Mouse (Mus musculus) midbrain, embryonic 15.5 days (tissue): ENCODE measurements around the gene Gm7579. TPM values are rescaled to one million over a fixed set of nuclear protein-coding genes. Genes with fewer than 3 reads are reported as not detected.
"Not testable (repeated sequence)": the region's sequence is repeated elsewhere in the genome, so short reads cannot be mapped to it uniquely, and the experiment has no call there.

Experiments used
- ATAC-seq: fragments of 200-750 bp; cut with Nextera tagmentation; replicated peaks from 2 replicates; pipeline ENCODE4 v1.8.0; 2017; ENCODE audit warnings: moderate TSS enrichment
- H3K27ac ChIP-seq: fragments of 300-500 bp; sonication (generic); 2 replicates; pipeline ENCODE4 v1.5.1; 2015; ENCODE audit warnings: mild to moderate bottlenecking, inconsistent platforms
- H3K27me3 ChIP-seq: fragments of 300-500 bp; sonication (generic); replicated peaks from 2 replicates; pipeline ENCODE4 v1.6.1; 2015; ENCODE audit warnings: inconsistent platforms
- H3K36me3 ChIP-seq: fragments of 300-500 bp; sonication (generic); replicated peaks from 2 replicates; pipeline ENCODE4 v1.6.1; 2015; ENCODE audit warnings: inconsistent platforms
- H3K4me1 ChIP-seq: fragments of 300-500 bp; sonication (generic); 2 replicates; pipeline ENCODE4 v1.6.1; 2015; ENCODE audit warnings: inconsistent platforms
- H3K4me2 ChIP-seq: fragments of 300-500 bp; sonication (generic); 2 replicates; pipeline ENCODE4 v1.6.1; 2015; ENCODE audit warnings: inconsistent platforms, mild to moderate bottlenecking, moderate library complexity
- H3K4me3 ChIP-seq: fragments of 300-500 bp; sonication (generic); 2 replicates; pipeline ENCODE4 v1.5.1; 2015; ENCODE audit warnings: mild to moderate bottlenecking, inconsistent platforms
- H3K9ac ChIP-seq: fragments of 300-500 bp; sonication (generic); 2 replicates; pipeline ENCODE4 v1.6.1; 2015; ENCODE audit warnings: mild to moderate bottlenecking, inconsistent platforms
- H3K9me3 ChIP-seq: fragments of 300-500 bp; sonication (generic); 2 replicates; pipeline ENCODE4 v1.6.1; 2016; ENCODE audit warnings: inconsistent platforms
- WGBS: fragments of 180-500 bp; shearing (Covaris S2); methylation state at CpG from one replicate; pipeline ENCODE4 v1.1.7; 2015; ENCODE audit warnings: mixed read lengths; 5-methylcytosine and 5-hydroxymethylcytosine counted together
- polyA plus RNA-seq: library from polyadenylated mRNA; unstranded; fragments of >200 nt; fragmentation: Nextera tagmentation; extraction: Ambion mirVana; gene quantifications from 2 replicates; pipeline ENCODE4 v1.2.1, GENCODE M21; 2015

Gm7579 gene
- not detected in 2 replicates for polyA plus RNA-seq

- Histone ChIP-seq H3K27ac (no peak within 1 kb of the TSS), H3K36me3 (no peaks in the 10 kb centered on the region), H3K27me3 (no peaks in the 10 kb centered on the region), H3K9ac (no peak within 1 kb of the TSS), H3K4me3 (no peak within 1 kb of the TSS), H3K4me1 (no peaks in the 10 kb centered on the region), H3K9me3 (no peaks in the 10 kb centered on the region), H3K4me2 (no peak within 1 kb of the TSS)
- 84% methylated on average over 1 of the region's 1 CpGs for WGBS
- no peak for ATAC-seq
These were observed at the start of gene Gm7579 for GRCm38 (mm10) chr7:142211559-142211958. TSS of gene Gm7579 (plus strand) at chr7:142211859.

- ATAC-seq, H3K9ac ChIP-seq, H3K4me1 ChIP-seq, H3K4me3 ChIP-seq, H3K9me3 ChIP-seq, H3K4me2 ChIP-seq, H3K27me3 ChIP-seq, H3K27ac ChIP-seq, H3K36me3 ChIP-seq: not testable (repeated sequence)
These were observed 46.0 kb upstream of the Gm7579 start, which contains the start of gene Gm4553 for GRCm38 (mm10) chr7:142165639-142166038. TSS of gene Gm4553 (minus strand) at chr7:142165739.

GRCm38 (mm10) chr7:142169836-142170235 lies 41.8 kb upstream of the Gm7579 start:
- Histone ChIP-seq H3K9ac (no peak overlapping the region), H3K9me3 (no peaks in the 10 kb centered on the region), H3K27me3 (no peaks in the 10 kb centered on the region), H3K27ac (no peak overlapping the region), H3K4me3 (no peak overlapping the region), H3K4me1 (no peaks in the 10 kb centered on the region), H3K36me3 (no peaks in the 10 kb centered on the region), H3K4me2 (no peak overlapping the region)
- 51% methylated on average over 3 of the region's 3 CpGs for WGBS
- ATAC-seq = no peak

- not testable (repeated sequence) for H3K4me1 ChIP-seq, H3K27me3 ChIP-seq, H3K9ac ChIP-seq, H3K4me3 ChIP-seq, H3K27ac ChIP-seq, H3K36me3 ChIP-seq, ATAC-seq, H3K9me3 ChIP-seq, H3K4me2 ChIP-seq
These were observed 35.8 kb upstream of the Gm7579 start, which contains the start of gene Krtap5-2 for GRCm38 (mm10) chr7:142175905-142176304. TSS of gene Krtap5-2 (minus strand) at chr7:142176005.

GRCm38 (mm10) chr7:142178685-142179084 lies 33.0 kb upstream of the Gm7579 start:
- Histone ChIP-seq H3K9me3 (no peaks in the 10 kb centered on the region), H3K9ac (no peak overlapping the region), H3K27me3 (no peaks in the 10 kb centered on the region), H3K4me2 (no peak overlapping the region), H3K36me3 (no peaks in the 10 kb centered on the region), H3K4me3 (no peak overlapping the region), H3K4me1 (no peaks in the 10 kb centered on the region), H3K27ac (no peak overlapping the region)
- no peak for ATAC-seq
- 72% methylated on average over 1 of the region's 1 CpGs for WGBS

GRCm38 (mm10) chr7:142181021-142181420 lies 30.6 kb upstream of the Gm7579 start:
- no peak overlapping the region for H3K4me3 ChIP-seq
- no peaks in the 10 kb centered on the region for H3K4me1 ChIP-seq
- no peak overlapping the region for H3K9ac ChIP-seq
- no peak overlapping the region for H3K4me2 ChIP-seq
- no peak overlapping the region for H3K27ac ChIP-seq
- H3K9me3 ChIP-seq = no peaks in the 10 kb centered on the region
- 86% methylated on average over 1 of the region's 1 CpGs for WGBS
- ATAC-seq = no peak
- no peaks in the 10 kb centered on the region for H3K27me3 ChIP-seq
- no peaks in the 10 kb centered on the region for H3K36me3 ChIP-seq

- WGBS = 52% methylated on average over 2 of the region's 2 CpGs
- Histone ChIP-seq H3K9ac (no peak overlapping the region), H3K9me3 (no peaks in the 10 kb centered on the region), H3K4me2 (no peak overlapping the region), H3K27me3 (no peaks in the 10 kb centered on the region), H3K4me1 (no peaks in the 10 kb centered on the region), H3K4me3 (no peak overlapping the region), H3K36me3 (no peaks in the 10 kb centered on the region), H3K27ac (no peak overlapping the region)
- ATAC-seq = no peak
These were observed 23.5 kb upstream of the Gm7579 start for GRCm38 (mm10) chr7:142188156-142188555.

- no peak within 1 kb of the TSS for H3K4me2 ChIP-seq
- no peak within 1 kb of the TSS for H3K4me3 ChIP-seq
- no peaks in the 10 kb centered on the region for H3K27me3 ChIP-seq
- ATAC-seq = no peak
- H3K9me3 ChIP-seq = no peaks in the 10 kb centered on the region
- H3K4me1 ChIP-seq = no peaks in the 10 kb centered on the region
- H3K27ac ChIP-seq = no peak within 1 kb of the TSS
- no peak within 1 kb of the TSS for H3K9ac ChIP-seq
- H3K36me3 ChIP-seq = no peaks in the 10 kb centered on the region
- WGBS = 44% methylated on average over 2 of the region's 2 CpGs
These were observed 21.4 kb upstream of the Gm7579 start, which contains the start of gene Gm10153 for GRCm38 (mm10) chr7:142190289-142190688. TSS of gene Gm10153 (minus strand) at chr7:142190389.

- ATAC-seq = no peak
- Histone ChIP-seq H3K36me3 (no peaks in the 10 kb centered on the region), H3K4me3 (no peak overlapping the region), H3K4me2 (no peak overlapping the region), H3K9ac (no peak overlapping the region), H3K27ac (no peak overlapping the region), H3K27me3 (no peaks in the 10 kb centered on the region), H3K9me3 (no peaks in the 10 kb centered on the region), H3K4me1 (no peaks in the 10 kb centered on the region)
- 86% methylated on average over 2 of the region's 2 CpGs for WGBS
These were observed 12.9 kb upstream of the Gm7579 start for GRCm38 (mm10) chr7:142198748-142199147.

- no peaks in the 10 kb centered on the region for H3K9me3 ChIP-seq
- 79% methylated on average over 1 of the region's 1 CpGs for WGBS
- no peak for ATAC-seq
- no peaks in the 10 kb centered on the region for H3K36me3 ChIP-seq
- no peaks in the 10 kb centered on the region for H3K4me1 ChIP-seq
- no peak within 1 kb of the TSS for H3K9ac ChIP-seq
- no peaks in the 10 kb centered on the region for H3K27me3 ChIP-seq
- H3K4me2 ChIP-seq = no peak within 1 kb of the TSS
- H3K27ac ChIP-seq = no peak within 1 kb of the TSS
- H3K4me3 ChIP-seq = no peak within 1 kb of the TSS
These were observed 10.6 kb upstream of the Gm7579 start, which contains the start of gene Krtap5-3 for GRCm38 (mm10) chr7:142201064-142201463. TSS of gene Krtap5-3 (plus strand) at chr7:142201364.

GRCm38 (mm10) chr7:142205488-142205887 lies 6.2 kb upstream of the Gm7579 start:
- no peaks in the 10 kb centered on the region for H3K27me3 ChIP-seq
- H3K4me1 ChIP-seq = no peaks in the 10 kb centered on the region
- no peak overlapping the region for H3K9ac ChIP-seq
- no peak overlapping the region for H3K27ac ChIP-seq
- no peak overlapping the region for H3K4me3 ChIP-seq
- H3K36me3 ChIP-seq = no peaks in the 10 kb centered on the region
- H3K4me2 ChIP-seq = no peak overlapping the region
- no peak for ATAC-seq
- H3K9me3 ChIP-seq = no peaks in the 10 kb centered on the region

- not testable (repeated sequence) for H3K9ac ChIP-seq, H3K27ac ChIP-seq, H3K4me1 ChIP-seq, H3K27me3 ChIP-seq, H3K36me3 ChIP-seq, H3K4me2 ChIP-seq, ATAC-seq, H3K4me3 ChIP-seq, H3K9me3 ChIP-seq
- 71% methylated on average over 5 of the region's 5 CpGs for WGBS
These were observed 4.8 kb upstream of the Gm7579 start for GRCm38 (mm10) chr7:142206891-142207290.

GRCm38 (mm10) chr7:142212136-142212535 lies 477 bp downstream of the Gm7579 start:
- H3K4me3 ChIP-seq, ATAC-seq, H3K36me3 ChIP-seq, H3K27me3 ChIP-seq, H3K4me1 ChIP-seq, H3K27ac ChIP-seq, H3K9ac ChIP-seq, H3K4me2 ChIP-seq, H3K9me3 ChIP-seq: not testable (repeated sequence)
- WGBS = 61% methylated on average over 1 of the region's 1 CpGs
